Comparison of ENCODE assay signal across 23 mouse cellular contexts in the genomic region with DNA sequence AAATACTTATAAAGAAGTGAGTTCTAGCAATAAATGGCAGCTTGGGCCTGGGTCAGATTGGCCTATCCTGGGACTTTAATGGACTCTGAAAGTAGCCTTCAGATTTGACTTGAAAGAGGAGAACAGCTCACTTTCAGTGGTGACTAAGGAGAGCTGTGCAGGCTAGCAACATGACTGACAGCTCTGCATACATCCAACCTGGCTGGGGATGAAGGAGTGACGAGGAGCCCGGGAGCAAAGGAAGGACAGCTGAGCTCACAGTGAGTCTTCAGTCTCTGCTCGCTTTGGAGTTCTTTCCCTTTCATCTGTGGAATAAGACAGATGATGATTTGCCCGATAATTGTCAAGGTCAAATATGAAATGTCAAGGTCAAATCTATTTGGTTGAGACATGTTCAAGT.
DNase-seq lines count a peak whose midpoint lies in the region; ATAC-seq and TF ChIP-seq lines count a peak whose summit lies in the region.
"Had no signal": no experiment of that assay in that cellular context is flagged by ENCODE, and none has a peak within 500 bp of the region (broad histone marks: within the 10 kb centered on the region; RNA-seq: fewer than 3 reads in every experiment).

No protein-coding gene starts in this region.

- H3K27ac ChIP-seq in hindbrain, postnatal 0 days, result no peak overlapping the region
- H3K27ac ChIP-seq in cerebellum, adult 2 months (ENCODE audit: insufficient read depth, low read length), result no peak overlapping the region
- H3K27ac ChIP-seq: embryonic facial prominence, embryonic 10.5 days; embryonic facial prominence, embryonic 12.5 days; forebrain, embryonic 13.5 days; forebrain, embryonic 15.5 days had no signal

- DNase-seq in adrenal gland, adult 2 months, result peak; percentile 64
- DNase-seq in adrenal gland, postnatal 4 days (ENCODE audit: low spot score in 2 of 2), result no peak
- DNase-seq in adrenal gland, adult 8-10 months, result peak; percentile 49
- DNase-seq in adrenal gland, postnatal 10 days, result peak; percentile 53
- peak; percentile 32 for DNase-seq in adrenal gland, postnatal 25 days
- DNase-seq in B cell, adult 2 months, result no peak
- no peak for DNase-seq in hindbrain, postnatal 0 days (ENCODE audit: low spot score)
- no peak for DNase-seq in cerebellum, adult 2 months
- DNase-seq: cerebellum, adult 11 months; cerebellum, adult 18-20 months; cerebellum, adult 9-10 months; cerebellum, postnatal 10 days; cerebellum, postnatal 25 days; forebrain, postnatal 0 days had no signal

- H3K4me1 ChIP-seq in hindbrain, postnatal 0 days (ENCODE audit: insufficient read depth, low read length), result no peaks in the 10 kb centered on the region
- H3K4me1 ChIP-seq in cerebellum, adult 2 months (ENCODE audit: control insufficient read depth, insufficient read depth, low read length), result no peaks in the 10 kb centered on the region
- H3K4me1 ChIP-seq: embryonic facial prominence, embryonic 12.5 days; forebrain, embryonic 13.5 days; forebrain, embryonic 15.5 days had no signal

- no peak overlapping the region for H3K4me2 ChIP-seq in hindbrain, postnatal 0 days (ENCODE audit: low read depth, low read length)
- H3K4me2 ChIP-seq: embryonic facial prominence, embryonic 12.5 days; forebrain, embryonic 13.5 days; forebrain, embryonic 15.5 days had no signal

- no peaks in the 10 kb centered on the region for H3K36me3 ChIP-seq in hindbrain, postnatal 0 days (ENCODE audit: insufficient read depth, low read length)
- H3K36me3 ChIP-seq: embryonic facial prominence, embryonic 10.5 days; embryonic facial prominence, embryonic 12.5 days; forebrain, embryonic 15.5 days; G1E had no signal

- TF ChIP-seq POLR2A in cerebellum, adult 2 months (IDR thresholded peaks at IDR 0.05; ENCODE audit: borderline replicate concordance, insufficient read depth, low read length), result no peak

- H3K27me3 ChIP-seq in hindbrain, postnatal 0 days (ENCODE audit: insufficient read depth, low read length), result no peaks in the 10 kb centered on the region
- H3K27me3 ChIP-seq in cerebellum, adult 2 months (ENCODE audit: control insufficient read depth, insufficient read depth, low read length), result no peaks in the 10 kb centered on the region
- H3K27me3 ChIP-seq: CH12.LX; embryonic facial prominence, embryonic 12.5 days; forebrain, embryonic 13.5 days; forebrain, embryonic 15.5 days; Patski had no signal

- H3K9me3 ChIP-seq in hindbrain, postnatal 0 days (ENCODE audit: low read length), result no peaks in the 10 kb centered on the region
- H3K9me3 ChIP-seq: embryonic facial prominence, embryonic 10.5 days; embryonic facial prominence, embryonic 12.5 days; forebrain, embryonic 13.5 days; forebrain, embryonic 15.5 days had no signal

- no peak overlapping the region for H3K4me3 ChIP-seq in hindbrain, postnatal 0 days (ENCODE audit: low read length)
- no peak overlapping the region for H3K4me3 ChIP-seq in cerebellum, adult 2 months (replicated peaks; ENCODE audit: insufficient read depth, low read depth, low read length)
- H3K4me3 ChIP-seq: embryonic facial prominence, embryonic 10.5 days; embryonic facial prominence, embryonic 12.5 days; forebrain, embryonic 13.5 days; forebrain, embryonic 15.5 days had no signal

- no peak overlapping the region for H3K9ac ChIP-seq in hindbrain, postnatal 0 days (replicated peaks; ENCODE audit: low read length)
- H3K9ac ChIP-seq: embryonic facial prominence, embryonic 12.5 days; forebrain, embryonic 13.5 days; forebrain, embryonic 15.5 days; forebrain, postnatal 0 days had no signal

- TF ChIP-seq CTCF in hindbrain, postnatal 0 days (IDR thresholded peaks at IDR 0.05; ENCODE audit: low read depth), result no peak
- no peak for TF ChIP-seq CTCF in cerebellum, adult 2 months (IDR thresholded peaks at IDR 0.05; ENCODE audit: borderline replicate concordance, insufficient read depth, low read depth, low read length)

- ATAC-seq in hindbrain, postnatal 0 days, result no peak
- ATAC-seq: activated CD4-positive, CD25-positive, alpha-beta regulatory T cell, adult 4 months; CD4-positive, CD25-positive, alpha-beta regulatory T cell, adult 4 months; forebrain, embryonic 13.5 days; forebrain, embryonic 15.5 days; forebrain, postnatal 0 days; Patski had no signal

- WGBS in hindbrain, postnatal 0 days, result 77% methylated on average over 4 of the region's 4 CpGs
- WGBS in cerebellum, adult 2 months, result 80% methylated on average over 4 of the region's 4 CpGs

Comparison
In these comparisons a context has a peak if more than half of its experiments do, and no peak if none do; other contexts are left out.
1. DNase-seq: peak in adrenal gland, adult 2 months (single experiment), adrenal gland, adult 8-10 months (single experiment), adrenal gland, postnatal 10 days (single experiment) and adrenal gland, postnatal 25 days (single experiment); none in adrenal gland, postnatal 4 days (0 of 2), B cell, adult 2 months (0 of 2), hindbrain, postnatal 0 days (single experiment) and cerebellum, adult 2 months (0 of 2).